Mouse (Mus musculus) liver, adult 2 months (tissue): ENCODE data around the gene Rftn2. TPM values are rescaled to one million over a fixed set of nuclear protein-coding genes. Genes with fewer than 3 reads are reported as not detected.
A peak's percentile ranks its signal among the peaks of the same experiment; 100 is the strongest.

Experiments
- DNase-seq: peaks from one replicate; pipeline ENCODE4 v3.0.0-alpha.2; 2011; ENCODE audit warnings: low read depth, low spot score; ENCODE audit errors: extremely low read depth
- H3K27ac ChIP-seq: fragments of 200-500 bp; replicated peaks from 2 replicates; pipeline ENCODE4 v1.5.1; 2012; ENCODE audit warnings: low read depth, mild to moderate bottlenecking, control low read depth, inconsistent platforms, low read length; ENCODE audit not compliant: insufficient read depth
- H3K27me3 ChIP-seq: fragments of 200-500 bp; 2 replicates; pipeline ENCODE4 v1.6.1; 2012; ENCODE audit warnings: mild to moderate bottlenecking, moderate library complexity, low read length, inconsistent platforms; ENCODE audit not compliant: control insufficient read depth, insufficient read depth
- H3K36me3 ChIP-seq: fragments of 200-500 bp; 2 replicates; pipeline ENCODE4 v1.6.1; 2012; ENCODE audit warnings: low read length, inconsistent platforms; ENCODE audit not compliant: control insufficient read depth, insufficient read depth
- H3K4me1 ChIP-seq: fragments of 200-500 bp; 2 replicates; pipeline ENCODE4 v1.6.1; 2011; ENCODE audit warnings: low read length; ENCODE audit not compliant: control insufficient read depth, insufficient read depth
- H3K4me3 ChIP-seq: fragments of 200-500 bp; 2 replicates; pipeline ENCODE4 v1.5.1; 2011; ENCODE audit warnings: low read depth, mild to moderate bottlenecking, control low read depth, low read length, moderate library complexity; ENCODE audit not compliant: insufficient read depth
- H3K79me2 ChIP-seq: fragments of 200-500 bp; 2 replicates; pipeline ENCODE4 v1.6.1; 2012; ENCODE audit warnings: inconsistent platforms, mild to moderate bottlenecking, low read length, moderate library complexity; ENCODE audit not compliant: control insufficient read depth, insufficient read depth
- H3K9ac ChIP-seq: fragments of 200-500 bp; 2 replicates; pipeline ENCODE4 v1.6.1; 2012; ENCODE audit warnings: low read depth, mild to moderate bottlenecking, control low read depth, inconsistent platforms, low read length
- CTCF ChIP-seq: fragments of 200-500 bp; IDR thresholded peaks from 2 replicates; pipeline ENCODE4 v1.5.1; 2011; ENCODE audit warnings: low read depth, low read length, control low read depth
- POLR2A ChIP-seq: fragments of 200-500 bp; IDR thresholded peaks from 2 replicates; pipeline ENCODE4 v1.6.1; 2011; ENCODE audit warnings: low read length, control low read depth; ENCODE audit not compliant: insufficient read depth; ENCODE audit errors: extremely low read depth
- WGBS: fragments of 180-500 bp; shearing (Covaris S2); methylation state at CpG from one replicate; pipeline ENCODE4 v1.1.7; 2018; 5-methylcytosine and 5-hydroxymethylcytosine counted together
- polyA plus RNA-seq: library from polyadenylated mRNA; depleted of rRNA; stranded (reverse); fragments of >200 nt; gene quantifications from 2 replicates; pipeline ENCODE4 v1.2.3, GENCODE M21; 2012; rRNA removed
- total RNA-seq: library from RNA; depleted of rRNA; stranded (reverse); fragments of >200 nt; gene quantifications from 2 replicates; pipeline ENCODE4 v1.2.3, GENCODE M21; 2014; rRNA removed

Gene Rftn2
- total RNA-seq (0.37 and 0.54 TPM in 2 replicates), polyA plus RNA-seq (0.24 and 0.29 TPM in 2 replicates)

GRCm38 (mm10) chr1:55226011-55226857, at the start of gene Rftn2:
Gene Rftn2 (minus strand): TSS chr1:55226782.
- DNase-seq = no peak
- no peaks in the 10 kb centered on the region for H3K27me3 ChIP-seq
- H3K79me2 ChIP-seq = no peaks in the 10 kb centered on the region
- no peak within 1 kb of the TSS for H3K27ac ChIP-seq
- H3K9ac ChIP-seq = peak within 1 kb of the TSS; percentile 51; the same call in 1 of the 2 replicates
- TF ChIP-seq POLR2A (no peak), CTCF (no peak)
- H3K4me3 ChIP-seq = peak within 1 kb of the TSS; percentile 61
- H3K4me1 ChIP-seq = no peaks in the 10 kb centered on the region; the same call in 1 of the 2 replicates
- no peaks in the 10 kb centered on the region for H3K36me3 ChIP-seq
- 8% methylated on average over 26 of the region's 26 CpGs for WGBS

- no peak overlapping the region for H3K9ac ChIP-seq
- no peak overlapping the region for H3K27ac ChIP-seq
- H3K27me3 ChIP-seq = no peaks in the 10 kb centered on the region
- no peaks in the 10 kb centered on the region for H3K4me1 ChIP-seq
- no peaks in the 10 kb centered on the region for H3K79me2 ChIP-seq
- 65% methylated on average over 2 of the region's 2 CpGs for WGBS
- H3K36me3 ChIP-seq = no peaks in the 10 kb centered on the region
- TF ChIP-seq CTCF (no peak), POLR2A (no peak)
- no peak for DNase-seq
- H3K4me3 ChIP-seq = no peak overlapping the region
Observed at GRCm38 (mm10) chr1:55265447-55265846, 38.9 kb upstream of the Rftn2 start.

- Histone ChIP-seq H3K27me3 (no peaks in the 10 kb centered on the region), H3K4me3 (no peak overlapping the region), H3K36me3 (no peaks in the 10 kb centered on the region), H3K27ac (no peak overlapping the region), H3K79me2 (no peaks in the 10 kb centered on the region), H3K4me1 (no peaks in the 10 kb centered on the region), H3K9ac (no peak overlapping the region)
- 29% methylated on average over 2 of the region's 2 CpGs for WGBS
- no peak for DNase-seq
- TF ChIP-seq CTCF (no peak), POLR2A (no peak)
Observed at GRCm38 (mm10) chr1:55264385-55264784, 37.8 kb upstream of the Rftn2 start.

- no peak overlapping the region for H3K9ac ChIP-seq
- H3K27ac ChIP-seq = no peak overlapping the region
- H3K27me3 ChIP-seq = no peaks in the 10 kb centered on the region
- no peak for DNase-seq
- H3K4me3 ChIP-seq = no peak overlapping the region
- WGBS = 77% methylated on average over 2 of the region's 2 CpGs
- no peak for TF ChIP-seq CTCF
- no peak for TF ChIP-seq POLR2A
- no peaks in the 10 kb centered on the region for H3K4me1 ChIP-seq
- H3K36me3 ChIP-seq = no peaks in the 10 kb centered on the region
- peaks cover 3% of the 10 kb centered on the region; the same call in 1 of the 2 replicates for H3K79me2 ChIP-seq
Observed at GRCm38 (mm10) chr1:55246374-55246773, 19.8 kb upstream of the Rftn2 start.

- 6% methylated on average over 1 of the region's 1 CpGs for WGBS
- H3K9ac ChIP-seq = no peak overlapping the region
- TF ChIP-seq CTCF (0 out of 2 replicates have a peak, but pooled peaks have one; percentile 26), POLR2A (no peak)
- H3K27me3 ChIP-seq = no peaks in the 10 kb centered on the region
- H3K79me2 ChIP-seq = peaks cover 3% of the 10 kb centered on the region; the same call in 1 of the 2 replicates
- no peaks in the 10 kb centered on the region for H3K36me3 ChIP-seq
- no peak overlapping the region for H3K4me3 ChIP-seq
- H3K27ac ChIP-seq = no peak overlapping the region
- peak; percentile 59 for DNase-seq
- H3K4me1 ChIP-seq = peaks cover 13% of the 10 kb centered on the region
Observed at GRCm38 (mm10) chr1:55239237-55239636, 12.7 kb upstream of the Rftn2 start.

GRCm38 (mm10) chr1:55238496-55238895, 11.9 kb upstream of the Rftn2 start:
- no peak overlapping the region for H3K4me3 ChIP-seq
- H3K9ac ChIP-seq = no peak overlapping the region
- no peak for DNase-seq
- no peak overlapping the region for H3K27ac ChIP-seq
- H3K79me2 ChIP-seq = peaks cover 3% of the 10 kb centered on the region; the same call in 1 of the 2 replicates
- no peaks in the 10 kb centered on the region for H3K27me3 ChIP-seq
- WGBS = 47% methylated on average over 13 of the region's 13 CpGs
- peaks cover 13% of the 10 kb centered on the region for H3K4me1 ChIP-seq
- no peak for TF ChIP-seq POLR2A
- no peak for TF ChIP-seq CTCF
- H3K36me3 ChIP-seq = no peaks in the 10 kb centered on the region
